Mouse (Mus musculus): ENCODE measurements around the gene Cxcl12.

- TF ChIP-seq CTCF (IDR thresholded peaks at IDR 0.05) (no peak), EP300 (IDR thresholded peaks at IDR 0.05) (no peak)
These were observed 31.4 kb downstream of the Cxcl12 start for GRCm38 (mm10) chr6:117199718-117200117.
